Mouse (Mus musculus) ES-E14 (cell line): ENCODE measurements around the gene Grb10. TPM values are rescaled to one million over a fixed set of nuclear protein-coding genes. Genes with fewer than 3 reads are reported as not detected.

ENCODE experiments used
- DNase-seq: peaks from one replicate; pipeline ENCODE4 v3.0.0-alpha.2; 2013; ENCODE audit warnings: low read depth, low spot score
- H3K27ac ChIP-seq: 2 replicates; pipeline ENCODE4 v1.5.1; 2012; ENCODE audit warnings: low read depth, mild to moderate bottlenecking, low read length, moderate library complexity, mixed read lengths; ENCODE audit not compliant: poor library complexity, insufficient read depth, severe bottlenecking
- H3K36me3 ChIP-seq: 2 replicates; pipeline ENCODE4 v1.6.1; 2012; ENCODE audit warnings: mild to moderate bottlenecking, low read length, moderate library complexity, mixed read lengths; ENCODE audit not compliant: control insufficient read depth, poor library complexity, insufficient read depth, severe bottlenecking
- H3K4me1 ChIP-seq, 2 experiments: fragments of 150-350 bp in 1 of 2; sonication (generic) in 1 of 2; 2 replicates each; pipeline ENCODE4 v1.6.1; 2012; ENCODE audit warnings: low read length in 2 of 2, mild to moderate bottlenecking in 1 of 2, mixed read lengths in 1 of 2; ENCODE audit not compliant: control insufficient read depth in 2 of 2, insufficient read depth in 2 of 2, poor library complexity in 1 of 2
- H3K4me3 ChIP-seq, 2 experiments: fragments of 150-350 bp in 1 of 2; sonication (generic) in 1 of 2; 2 replicates each; pipeline ENCODE4 v1.5.1; 2012; ENCODE audit warnings: low read length in 2 of 2, low read depth in 1 of 2, mild to moderate bottlenecking in 1 of 2, mixed read lengths in 1 of 2; ENCODE audit not compliant: insufficient read depth in 1 of 2, poor library complexity in 1 of 2, severe bottlenecking in 1 of 2
- H3K9ac ChIP-seq: 2 replicates; pipeline ENCODE4 v1.6.1; 2012; ENCODE audit warnings: low read depth, mild to moderate bottlenecking, low read length, mixed read lengths; ENCODE audit not compliant: poor library complexity, insufficient read depth, severe bottlenecking
- H3K9me3 ChIP-seq: fragments of 150-350 bp; sonication (generic); 2 replicates; pipeline ENCODE4 v1.6.1; 2012; ENCODE audit warnings: low read depth, mild to moderate bottlenecking, low read length; ENCODE audit not compliant: control insufficient read depth, insufficient read depth
- CHD2 ChIP-seq: IDR thresholded peaks from 2 replicates; pipeline ENCODE4 v1.6.1; 2014; ENCODE audit warnings: mild to moderate bottlenecking, low read depth, low read length, inconsistent platforms
- HCFC1 ChIP-seq: IDR thresholded peaks from 2 replicates; pipeline ENCODE4 v1.6.1; 2012; ENCODE audit warnings: low read length, inconsistent platforms, borderline replicate concordance; ENCODE audit not compliant: insufficient read depth
- MAFK ChIP-seq: IDR thresholded peaks from 2 replicates; pipeline ENCODE4 v1.6.1; 2014; ENCODE audit warnings: mild to moderate bottlenecking, low read depth, low read length, inconsistent platforms; ENCODE audit not compliant: insufficient read depth
- ZC3H11A ChIP-seq: IDR thresholded peaks from 2 replicates; pipeline ENCODE4 v1.6.1; 2012; ENCODE audit warnings: low read depth, mild to moderate bottlenecking, inconsistent platforms, low read length, borderline replicate concordance
- ZNF384 ChIP-seq: IDR thresholded peaks from 2 replicates; pipeline ENCODE4 v1.6.1; 2012; ENCODE audit warnings: low read depth, low read length, inconsistent platforms
- in situ Hi-C, 2 experiments: fragments of 600-800 bp; cut with MboI; formaldehyde crosslinking; loops; one replicate each; pipeline ENCODE4 v1.15.1; 2025; ENCODE audit warnings: low sequenced_read_pairs in 2 of 2, inconsistent platforms in 1 of 2; ENCODE audit not compliant: unreplicated experiment in 2 of 2
- total RNA-seq: library from RNA; depleted of rRNA; stranded (reverse); fragments of 300-350 nt; gene quantifications from 2 replicates; pipeline ENCODE4 v1.2.3, GENCODE M21; 2012

Grb10 gene
- total RNA-seq, 1 experiment, result 33.4 TPM

GRCm38 (mm10) chr11:12023051-12023450 lies 15.4 kb downstream of the Grb10 start:
- TF ChIP-seq ZNF384, result no peak
- TF ChIP-seq CHD2, result no peak
- H3K9ac ChIP-seq, result no peak overlapping the region
- no peaks in the 10 kb centered on the region; the same call in 1 of the 2 replicates for H3K36me3 ChIP-seq
- no peak overlapping the region for H3K27ac ChIP-seq
- in situ Hi-C loops, result no loop called here
- no peak for DNase-seq
- no peak overlapping the region for H3K4me3 ChIP-seq
- 0 out of 4 replicates have a peak, but pooled peaks cover 0 to 3% of the 10 kb centered on the region in 2 experiments for H3K4me1 ChIP-seq
- 0 out of 2 replicates have a peak, but pooled peaks cover 1% of the 10 kb centered on the region for H3K9me3 ChIP-seq

- no peak overlapping the region for H3K9ac ChIP-seq
- DNase-seq, result no peak
- no peak for TF ChIP-seq ZNF384
- TF ChIP-seq CHD2, result no peak
- TF ChIP-seq HCFC1, result no peak
- TF ChIP-seq ZC3H11A, result no peak
- TF ChIP-seq MAFK, result no peak
- in situ Hi-C loops, result no loop called here
- H3K4me1 ChIP-seq, result no peaks in the 10 kb centered on the region
- H3K36me3 ChIP-seq, result no peaks in the 10 kb centered on the region; the same call in 1 of the 2 replicates
- no peaks in the 10 kb centered on the region for H3K9me3 ChIP-seq
- H3K4me3 ChIP-seq, result no peak overlapping the region
- H3K27ac ChIP-seq, result no peak overlapping the region
These were observed 18.8 kb downstream of the Grb10 start for GRCm38 (mm10) chr11:12019651-12020050.

- Histone ChIP-seq H3K4me3 (no peak overlapping the region), H3K36me3 (no peaks in the 10 kb centered on the region), H3K27ac (no peak overlapping the region), H3K4me1 (no peaks in the 10 kb centered on the region), H3K9me3 (no peaks in the 10 kb centered on the region), H3K9ac (no peak overlapping the region)
- no peak for DNase-seq
- TF ChIP-seq HCFC1 (no peak), ZC3H11A (no peak), CHD2 (no peak), MAFK (no peak), ZNF384 (no peak)
- in situ Hi-C loops, result no loop called here
These were observed 19.9 kb downstream of the Grb10 start for GRCm38 (mm10) chr11:12018604-12019003.

- DNase-seq, result no peak
- H3K27ac ChIP-seq, result no peak overlapping the region
- H3K36me3 ChIP-seq, result no peaks in the 10 kb centered on the region
- no peaks in the 10 kb centered on the region for H3K4me1 ChIP-seq
- no peak overlapping the region for H3K9ac ChIP-seq
- no peak overlapping the region for H3K4me3 ChIP-seq
- in situ Hi-C loops, result no loop called here
- no peak for TF ChIP-seq ZNF384
- TF ChIP-seq HCFC1, result no peak
- TF ChIP-seq MAFK, result no peak
- no peak for TF ChIP-seq CHD2
- TF ChIP-seq ZC3H11A, result no peak
- H3K9me3 ChIP-seq, result no peaks in the 10 kb centered on the region
These were observed 28.4 kb downstream of the Grb10 start for GRCm38 (mm10) chr11:12010084-12010483.

- TF ChIP-seq MAFK (no peak), ZNF384 (no peak), CHD2 (no peak), HCFC1 (no peak), ZC3H11A (no peak)
- Histone ChIP-seq H3K4me1 (no peaks in the 10 kb centered on the region), H3K36me3 (no peaks in the 10 kb centered on the region), H3K9ac (no peak overlapping the region), H3K4me3 (no peak overlapping the region), H3K27ac (no peak overlapping the region), H3K9me3 (no peaks in the 10 kb centered on the region)
- in situ Hi-C loops, result no loop called here
- DNase-seq, result no peak
These were observed 38.1 kb downstream of the Grb10 start for GRCm38 (mm10) chr11:12000293-12000910.
